ENCODE assay signal across 21 mouse cellular contexts in the genomic region with DNA sequence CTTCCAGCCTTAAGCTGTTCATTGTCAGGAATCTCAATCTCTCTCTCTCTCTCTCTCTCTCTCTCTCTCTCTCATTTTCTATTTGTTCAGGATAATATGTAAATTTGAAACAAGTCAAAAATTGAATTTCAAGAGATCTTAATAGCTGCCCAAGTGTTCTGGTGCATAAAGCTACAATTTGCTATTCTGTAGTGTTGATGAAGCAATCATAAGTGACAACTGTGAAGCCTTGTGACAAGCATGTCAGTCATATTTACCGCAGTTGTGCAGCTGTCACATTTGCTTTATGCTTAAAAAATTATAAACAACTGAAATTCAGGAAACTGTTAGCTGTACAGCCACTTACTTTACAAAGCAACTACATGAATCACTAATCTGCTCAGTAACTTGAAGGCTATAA.
"Had no signal": no experiment of that assay in that cellular context is flagged by ENCODE, and none has a peak within 500 bp of the region (broad histone marks: within the 10 kb centered on the region; RNA-seq: fewer than 3 reads in every experiment).

No protein-coding gene starts in this region.

- H3K27ac ChIP-seq: lung, embryonic 15.5 days; macrophage; midbrain, embryonic 13.5 days; midbrain, embryonic 15.5 days; neural tube, embryonic 13.5 days; neural tube, embryonic 15.5 days had no signal

- H3K4me2 ChIP-seq: lung, embryonic 15.5 days; midbrain, embryonic 11.5 days; midbrain, embryonic 13.5 days; midbrain, embryonic 15.5 days; neural tube, embryonic 13.5 days; neural tube, embryonic 15.5 days had no signal

- ATAC-seq: lung, postnatal 0 days; midbrain, embryonic 13.5 days; midbrain, embryonic 15.5 days had no signal

- DNase-seq: lung, adult 2 months; lung, postnatal 14 days; lung, postnatal 36 days; retina, postnatal 1 day; right cerebral cortex, adult 18-20 months; right cerebral cortex, postnatal 25 days; right cerebral cortex, postnatal 4 days; spleen, adult 18-20 months; thymus, adult 18-20 months; thymus, postnatal 14 days; thymus, postnatal 36 days had no signal

- H3K9me3 ChIP-seq: lung, embryonic 15.5 days; midbrain, embryonic 13.5 days; midbrain, embryonic 15.5 days; neural tube, embryonic 13.5 days; neural tube, embryonic 15.5 days had no signal

- H3K27me3 ChIP-seq: lung, embryonic 15.5 days; megakaryocyte, embryonic 14.5 days; midbrain, embryonic 13.5 days; midbrain, embryonic 15.5 days; neural tube, embryonic 13.5 days; neural tube, embryonic 15.5 days had no signal

- H3K4me1 ChIP-seq: lung, embryonic 15.5 days; megakaryocyte, embryonic 14.5 days; midbrain, embryonic 13.5 days; midbrain, embryonic 15.5 days; neural tube, embryonic 13.5 days; neural tube, embryonic 15.5 days had no signal

- H3K9ac ChIP-seq: lung, embryonic 15.5 days; midbrain, embryonic 13.5 days; midbrain, embryonic 15.5 days; neural tube, embryonic 13.5 days; neural tube, embryonic 15.5 days had no signal

- H3K4me3 ChIP-seq: lung, embryonic 15.5 days; megakaryocyte, embryonic 14.5 days; midbrain, embryonic 13.5 days; midbrain, embryonic 15.5 days; myocyte; neural tube, embryonic 13.5 days; neural tube, embryonic 15.5 days had no signal

- H3K36me3 ChIP-seq: lung, embryonic 15.5 days; midbrain, embryonic 13.5 days; midbrain, embryonic 15.5 days; neural tube, embryonic 13.5 days; neural tube, embryonic 15.5 days had no signal
